Mouse (Mus musculus) CD4-positive helper T cell, adult 2 months (primary cell): Measurements from ENCODE around the gene Slc25a5.
"Not testable (repeated sequence)": the region's sequence is repeated elsewhere in the genome, so short reads cannot be mapped to it uniquely, and the experiment has no call there.

Source experiments
- DNase-seq: peaks from one replicate; pipeline ENCODE4 v3.0.0-alpha.2; 2012; ENCODE audit warnings: low read depth, missing footprints, low spot score

Gene Slc25a5

GRCm38 (mm10) chrX:36795424-36796162 is at the start of gene Slc25a5:
Gene Slc25a5 (plus strand): TSS chrX:36795651.
- peak; percentile 90 for DNase-seq

- no peak for DNase-seq
Observed at GRCm38 (mm10) chrX:36746789-36747188, 48.7 kb upstream of the Slc25a5 start.

- no peak for DNase-seq
Observed at GRCm38 (mm10) chrX:36748573-36748972, 46.9 kb upstream of the Slc25a5 start.

GRCm38 (mm10) chrX:36749281-36749785 is 46.1 kb upstream of the Slc25a5 start:
- DNase-seq, result no peak

GRCm38 (mm10) chrX:36750591-36750990 is 44.9 kb upstream of the Slc25a5 start:
- DNase-seq, result no peak

- no peak for DNase-seq
Observed at GRCm38 (mm10) chrX:36752586-36752985, 42.9 kb upstream of the Slc25a5 start.

GRCm38 (mm10) chrX:36757796-36758472 is 37.5 kb upstream of the Slc25a5 start:
- DNase-seq, result peak; percentile 57

GRCm38 (mm10) chrX:36758566-36758965 is 36.9 kb upstream of the Slc25a5 start:
- no peak for DNase-seq

GRCm38 (mm10) chrX:36760946-36761635 is 34.4 kb upstream of the Slc25a5 start:
- peak; percentile 61 for DNase-seq

GRCm38 (mm10) chrX:36762289-36762688 is 33.2 kb upstream of the Slc25a5 start:
- DNase-seq, result no peak

GRCm38 (mm10) chrX:36762894-36763293 is 32.6 kb upstream of the Slc25a5 start:
- DNase-seq, result no peak

GRCm38 (mm10) chrX:36763298-36763933 is 32.0 kb upstream of the Slc25a5 start:
- DNase-seq, result no peak

- DNase-seq, result no peak
Observed at GRCm38 (mm10) chrX:36763934-36764317, 31.5 kb upstream of the Slc25a5 start.

GRCm38 (mm10) chrX:36767386-36767785 is 28.1 kb upstream of the Slc25a5 start:
- DNase-seq, result no peak

GRCm38 (mm10) chrX:36772591-36772990 is 22.9 kb upstream of the Slc25a5 start:
- DNase-seq, result no peak

GRCm38 (mm10) chrX:36775520-36775919 is 19.9 kb upstream of the Slc25a5 start:
- no peak for DNase-seq

GRCm38 (mm10) chrX:36777694-36778093 is 17.8 kb upstream of the Slc25a5 start:
- DNase-seq, result no peak

- DNase-seq, result no peak
Observed at GRCm38 (mm10) chrX:36789360-36789759, 6.1 kb upstream of the Slc25a5 start.

- no peak for DNase-seq
Observed at GRCm38 (mm10) chrX:36794571-36794970, 880 bp upstream of the Slc25a5 start.

GRCm38 (mm10) chrX:36796163-36796581 is 721 bp downstream of the Slc25a5 start:
- peak; percentile 85 for DNase-seq

- DNase-seq, result not testable (repeated sequence)
Observed at GRCm38 (mm10) chrX:36796734-36797133, 1.3 kb downstream of the Slc25a5 start.
